Mouse (Mus musculus) heart, postnatal 0 days (tissue): ENCODE measurements around the gene Vat1.

ENCODE experiments used
- CTCF ChIP-seq: IDR thresholded peaks from 2 replicates; pipeline ENCODE4 v1.5.1; 2016; ENCODE audit warnings: antibody characterized with exemption, control low read depth, low read depth
- EP300 ChIP-seq: IDR thresholded peaks from 2 replicates; pipeline ENCODE4 v1.6.1; 2016; ENCODE audit warnings: antibody characterized with exemption, low read depth

GRCm38 (mm10) chr11:101460321-101460720, 5.7 kb downstream of the Vat1 start:
- TF ChIP-seq CTCF (no peak), EP300 (no peak)
